Mouse (Mus musculus): ENCODE results near the gene Vps37b. TPM values are rescaled to one million over a fixed set of nuclear protein-coding genes. Genes with fewer than 3 reads are reported as not detected.

The Vps37b gene
- polyA plus RNA-seq, 1 experiment from 2014 or later, result 43.3 TPM

GRCm38 (mm10) chr5:124006891-124007491, 25.1 kb downstream of the Vps37b start:
- Histone ChIP-seq H3K4me2 (no peak overlapping the region), H3K27ac (ENCODE audit: low read depth, low read length) (no peak overlapping the region), H3K9ac (ENCODE audit: low read depth, low read length) (no peak overlapping the region), H3K36me3 (ENCODE audit: control insufficient read depth, insufficient read depth, low read length) (peaks cover 28% of the 10 kb centered on the region), H3K9me3 (replicated peaks; ENCODE audit: control insufficient read depth, low read length) (no peaks in the 10 kb centered on the region), H3K27me3 (ENCODE audit: control insufficient read depth, insufficient read depth, low read length) (no peaks in the 10 kb centered on the region), H3K4me1 (ENCODE audit: control insufficient read depth, insufficient read depth, low read length) (peaks cover 30% of the 10 kb centered on the region), H3K4me3 (ENCODE audit: low read depth, low read length) (no peak overlapping the region)
- 87% methylated on average over 17 of the region's 17 CpGs for WGBS (ENCODE audit: insufficient replicate concordance)
- no peak for ATAC-seq (replicated peaks; ENCODE audit: insufficient number of reproducible peaks, low FRiP score, low TSS enrichment)

DNA sequence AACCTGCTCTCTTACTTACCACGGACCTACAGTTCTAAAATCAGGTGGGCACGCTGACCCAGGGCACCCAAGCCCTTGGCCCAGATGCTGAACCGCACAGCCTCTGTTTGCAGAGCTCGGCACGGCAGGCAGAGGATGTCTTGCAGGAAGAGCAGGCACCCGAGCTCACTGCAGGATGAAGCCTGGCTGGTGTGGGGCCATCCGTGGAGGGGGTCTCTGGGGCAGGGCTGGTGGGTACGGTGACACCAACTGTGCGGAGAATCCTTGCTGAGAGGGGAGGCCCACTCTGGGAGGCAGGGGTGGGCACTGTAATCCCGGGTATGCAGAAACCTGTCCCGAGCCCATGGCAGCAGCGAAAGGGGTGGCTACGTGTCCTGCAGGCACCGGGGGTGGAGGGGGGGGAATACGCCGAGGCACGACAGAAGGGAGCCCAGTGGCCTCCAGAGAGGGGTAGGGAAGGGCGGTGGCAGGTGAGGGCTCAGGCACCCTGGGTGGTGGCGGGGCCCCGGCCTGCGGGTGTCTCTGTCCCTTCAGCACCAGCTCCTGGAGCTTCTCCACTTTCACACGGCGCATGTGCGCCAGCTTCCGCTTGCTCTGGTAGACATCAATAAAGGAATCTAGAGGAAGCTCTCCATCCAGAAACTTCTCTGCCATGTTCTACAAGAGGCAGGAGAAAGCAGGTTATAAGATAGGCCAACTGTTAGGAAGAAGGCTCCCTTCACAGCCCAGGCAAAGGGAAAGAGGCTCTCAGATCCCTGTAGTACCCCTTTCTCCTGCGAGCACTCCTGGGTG, 25.8 kb downstream of the Vps37b start:
- Histone ChIP-seq H3K27ac (ENCODE audit: low read depth, low read length) (no peak overlapping the region), H3K9ac (ENCODE audit: low read depth, low read length) (no peak overlapping the region), H3K9me3 (replicated peaks; ENCODE audit: control insufficient read depth, low read length) (no peaks in the 10 kb centered on the region), H3K4me2 (no peak overlapping the region), H3K36me3 (ENCODE audit: control insufficient read depth, insufficient read depth, low read length) (peaks cover 28% of the 10 kb centered on the region), H3K27me3 (ENCODE audit: control insufficient read depth, insufficient read depth, low read length) (no peaks in the 10 kb centered on the region), H3K4me1 (ENCODE audit: control insufficient read depth, insufficient read depth, low read length) (peaks cover 23% of the 10 kb centered on the region), H3K4me3 (ENCODE audit: low read depth, low read length) (no peak overlapping the region)
- WGBS (ENCODE audit: insufficient replicate concordance), result 89% methylated on average over 26 of the region's 26 CpGs
- ATAC-seq (replicated peaks; ENCODE audit: insufficient number of reproducible peaks, low FRiP score, low TSS enrichment), result no peak

DNA sequence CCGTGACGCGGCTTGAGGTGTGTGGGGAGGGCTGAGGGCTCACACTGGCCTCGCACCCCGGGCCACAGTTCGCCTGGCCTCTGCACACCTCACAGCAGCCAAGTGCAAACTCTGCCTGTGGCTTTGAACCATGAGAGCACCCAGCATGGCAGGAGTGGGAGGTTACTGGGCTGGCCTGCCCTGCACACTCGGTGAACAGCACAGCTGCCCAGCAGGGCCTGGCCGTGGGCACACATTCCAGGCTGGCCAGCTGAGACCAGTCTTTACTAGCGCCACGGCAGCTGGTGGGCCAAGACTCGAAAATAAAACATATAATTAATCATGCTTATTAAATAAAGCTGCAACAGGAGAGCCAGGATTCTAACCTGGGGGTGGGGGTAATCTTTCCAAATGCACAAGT, 26.5 kb downstream of the Vps37b start:
- WGBS (ENCODE audit: insufficient replicate concordance), result 86% methylated on average over 11 of the region's 11 CpGs

GRCm38 (mm10) chr5:124005151-124005500, 26.9 kb downstream of the Vps37b start:
- ATAC-seq (replicated peaks; ENCODE audit: insufficient number of reproducible peaks, low FRiP score, low TSS enrichment), result no peak
- 92% methylated on average over 15 of the region's 15 CpGs for WGBS (ENCODE audit: insufficient replicate concordance)
- Histone ChIP-seq H3K9ac (ENCODE audit: low read depth, low read length) (no peak overlapping the region), H3K4me3 (ENCODE audit: low read depth, low read length) (no peak overlapping the region), H3K4me2 (no peak overlapping the region), H3K4me1 (ENCODE audit: control insufficient read depth, insufficient read depth, low read length) (peaks cover 15% of the 10 kb centered on the region), H3K9me3 (replicated peaks; ENCODE audit: control insufficient read depth, low read length) (no peaks in the 10 kb centered on the region), H3K36me3 (ENCODE audit: control insufficient read depth, insufficient read depth, low read length) (peaks cover 28% of the 10 kb centered on the region), H3K27ac (ENCODE audit: low read depth, low read length) (no peak overlapping the region), H3K27me3 (ENCODE audit: control insufficient read depth, insufficient read depth, low read length) (no peaks in the 10 kb centered on the region)

More for the DNA sequence above, 26.5 kb downstream of the Vps37b start:
- H3K4me3 ChIP-seq (ENCODE audit: low read depth, low read length), result no peak overlapping the region
- no peak overlapping the region for H3K4me2 ChIP-seq
- no peak overlapping the region for H3K27ac ChIP-seq (ENCODE audit: low read depth, low read length)
- peaks cover 19% of the 10 kb centered on the region for H3K4me1 ChIP-seq (ENCODE audit: control insufficient read depth, insufficient read depth, low read length)
- H3K36me3 ChIP-seq (ENCODE audit: control insufficient read depth, insufficient read depth, low read length), result peaks cover 28% of the 10 kb centered on the region
- H3K9ac ChIP-seq (ENCODE audit: low read depth, low read length), result no peak overlapping the region
- ATAC-seq (replicated peaks; ENCODE audit: insufficient number of reproducible peaks, low FRiP score, low TSS enrichment), result no peak
- H3K9me3 ChIP-seq (replicated peaks; ENCODE audit: control insufficient read depth, low read length), result no peaks in the 10 kb centered on the region
- H3K27me3 ChIP-seq (ENCODE audit: control insufficient read depth, insufficient read depth, low read length), result no peaks in the 10 kb centered on the region

GRCm38 (mm10) chr5:124004356-124005150, 27.5 kb downstream of the Vps37b start:
- no peak overlapping the region for H3K4me3 ChIP-seq (ENCODE audit: low read depth, low read length)
- H3K9me3 ChIP-seq (replicated peaks; ENCODE audit: control insufficient read depth, low read length), result no peaks in the 10 kb centered on the region
- H3K27me3 ChIP-seq (ENCODE audit: control insufficient read depth, insufficient read depth, low read length), result no peaks in the 10 kb centered on the region
- no peak overlapping the region for H3K4me2 ChIP-seq
- ATAC-seq (replicated peaks; ENCODE audit: insufficient number of reproducible peaks, low FRiP score, low TSS enrichment), result no peak
- H3K9ac ChIP-seq (ENCODE audit: low read depth, low read length), result no peak overlapping the region
- no peak overlapping the region for H3K27ac ChIP-seq (ENCODE audit: low read depth, low read length)
- WGBS (ENCODE audit: insufficient replicate concordance), result 90% methylated on average over 17 of the region's 17 CpGs
- peaks cover 9% of the 10 kb centered on the region for H3K4me1 ChIP-seq (ENCODE audit: control insufficient read depth, insufficient read depth, low read length)
- peaks cover 28% of the 10 kb centered on the region for H3K36me3 ChIP-seq (ENCODE audit: control insufficient read depth, insufficient read depth, low read length)

- no peaks in the 10 kb centered on the region for H3K9me3 ChIP-seq (replicated peaks; ENCODE audit: control insufficient read depth, low read length)
- peaks cover 21% of the 10 kb centered on the region for H3K36me3 ChIP-seq (ENCODE audit: control insufficient read depth, insufficient read depth, low read length)
- no peak overlapping the region for H3K9ac ChIP-seq (ENCODE audit: low read depth, low read length)
- no peaks in the 10 kb centered on the region for H3K27me3 ChIP-seq (ENCODE audit: control insufficient read depth, insufficient read depth, low read length)
- H3K4me1 ChIP-seq (ENCODE audit: control insufficient read depth, insufficient read depth, low read length), result peaks cover 8% of the 10 kb centered on the region
- no peak overlapping the region for H3K4me3 ChIP-seq (ENCODE audit: low read depth, low read length)
- peak overlapping the region; percentile 18; the same call in 1 of the 2 replicates for H3K27ac ChIP-seq (ENCODE audit: low read depth, low read length)
- no peak overlapping the region for H3K4me2 ChIP-seq
- no peak for ATAC-seq (replicated peaks; ENCODE audit: insufficient number of reproducible peaks, low FRiP score, low TSS enrichment)
- WGBS (ENCODE audit: insufficient replicate concordance), result 68% methylated on average over 4 of the region's 4 CpGs
Measured at GRCm38 (mm10) chr5:124003375-124003774, 28.7 kb downstream of the Vps37b start.

- H3K4me2 ChIP-seq, result no peak overlapping the region
- 86% methylated on average over 2 of the region's 2 CpGs for WGBS (ENCODE audit: insufficient replicate concordance)
- H3K9me3 ChIP-seq (replicated peaks; ENCODE audit: control insufficient read depth, low read length), result no peaks in the 10 kb centered on the region
- H3K36me3 ChIP-seq (ENCODE audit: control insufficient read depth, insufficient read depth, low read length), result peaks cover 17% of the 10 kb centered on the region
- no peak overlapping the region for H3K4me3 ChIP-seq (ENCODE audit: low read depth, low read length)
- no peaks in the 10 kb centered on the region for H3K27me3 ChIP-seq (ENCODE audit: control insufficient read depth, insufficient read depth, low read length)
- peaks cover 8% of the 10 kb centered on the region for H3K4me1 ChIP-seq (ENCODE audit: control insufficient read depth, insufficient read depth, low read length)
- no peak overlapping the region for H3K27ac ChIP-seq (ENCODE audit: low read depth, low read length)
- H3K9ac ChIP-seq (ENCODE audit: low read depth, low read length), result no peak overlapping the region
- no peak for ATAC-seq (replicated peaks; ENCODE audit: insufficient number of reproducible peaks, low FRiP score, low TSS enrichment)
Measured at GRCm38 (mm10) chr5:124002876-124003275, 29.2 kb downstream of the Vps37b start.

DNA sequence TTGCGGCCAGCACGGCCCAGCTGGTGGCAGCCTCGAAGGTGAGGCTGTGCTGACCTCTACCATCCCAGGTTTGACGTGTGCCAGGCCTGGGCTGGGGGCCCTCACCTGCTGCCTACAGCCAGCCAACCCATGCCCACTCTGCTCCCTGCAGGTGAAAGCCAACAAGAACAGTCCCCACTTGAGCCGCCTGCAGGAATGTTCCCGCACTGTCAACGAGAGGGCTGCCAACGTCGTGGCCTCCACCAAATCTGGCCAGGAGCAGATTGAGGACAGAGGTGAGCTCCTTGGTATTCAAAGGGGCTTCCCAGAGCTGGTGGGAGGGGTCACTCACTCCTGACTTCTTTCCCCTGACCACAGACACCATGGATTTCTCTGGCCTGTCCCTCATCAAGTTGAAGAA, 30.8 kb downstream of the Vps37b start:
- H3K36me3 ChIP-seq (ENCODE audit: control insufficient read depth, insufficient read depth, low read length), result peaks cover 12% of the 10 kb centered on the region
- H3K27ac ChIP-seq (ENCODE audit: low read depth, low read length), result no peak overlapping the region
- no peak for ATAC-seq (replicated peaks; ENCODE audit: insufficient number of reproducible peaks, low FRiP score, low TSS enrichment)
- 47% methylated on average over 9 of the region's 9 CpGs for WGBS (ENCODE audit: insufficient replicate concordance)
- no peak overlapping the region for H3K9ac ChIP-seq (ENCODE audit: low read depth, low read length)
- H3K4me3 ChIP-seq (ENCODE audit: low read depth, low read length), result no peak overlapping the region
- no peaks in the 10 kb centered on the region for H3K9me3 ChIP-seq (replicated peaks; ENCODE audit: control insufficient read depth, low read length)
- H3K27me3 ChIP-seq (ENCODE audit: control insufficient read depth, insufficient read depth, low read length), result no peaks in the 10 kb centered on the region
- H3K4me1 ChIP-seq (ENCODE audit: control insufficient read depth, insufficient read depth, low read length), result peaks cover 8% of the 10 kb centered on the region
- no peak overlapping the region for H3K4me2 ChIP-seq

All from heart, embryonic 11.5 days (tissue).